Mouse (Mus musculus) CH12.LX (cell line): ENCODE results near the gene Zfp423.

Experiments used
- EP300 ChIP-seq: IDR thresholded peaks from 2 replicates; pipeline ENCODE4 v1.6.1; 2011; ENCODE audit warnings: low read length, improper control_type of control experiment
- ETS1 ChIP-seq: conservative IDR thresholded peaks from 2 replicates; pipeline ENCODE4 v1.6.1; 2012; ENCODE audit warnings: low read depth, mild to moderate bottlenecking, inconsistent platforms, low read length, improper control_type of control experiment, moderate library complexity
- MAX ChIP-seq: IDR thresholded peaks from 2 replicates; pipeline ENCODE4 v1.6.1; 2011; ENCODE audit warnings: low read length, improper control_type of control experiment
- NELFE ChIP-seq: IDR thresholded peaks from 2 replicates; pipeline ENCODE4 v1.6.1; 2011; ENCODE audit warnings: low read depth, low read length, improper control_type of control experiment
- NRF1 ChIP-seq: IDR thresholded peaks from 2 replicates; pipeline ENCODE4 v1.6.1; 2014; ENCODE audit warnings: low read depth, mild to moderate bottlenecking, inconsistent platforms, low read length, improper control_type of control experiment, moderate library complexity
- POLR2AphosphoS2 ChIP-seq: IDR thresholded peaks from 2 replicates; pipeline ENCODE4 v1.6.1; 2011; ENCODE audit warnings: low read depth, low read length, improper control_type of control experiment

DNA sequence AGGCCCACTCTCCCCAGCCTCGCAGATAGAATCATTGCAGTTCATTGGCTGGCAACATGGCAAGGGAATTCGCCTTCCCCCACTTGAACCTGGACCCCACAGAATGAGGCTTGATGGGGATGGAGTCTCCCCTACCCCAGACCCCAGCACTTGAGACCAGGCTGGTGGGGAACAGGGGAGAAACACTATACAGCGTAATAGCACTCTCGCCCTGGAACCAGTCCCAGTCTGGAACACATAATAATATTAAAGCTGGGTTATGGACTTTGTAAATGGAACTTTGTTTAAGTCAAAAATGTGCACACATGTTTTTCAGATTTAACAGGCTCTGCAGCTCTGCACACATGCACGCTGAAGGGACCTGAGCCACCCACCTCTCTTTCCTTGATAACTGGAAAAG, 54.0 kb downstream of the Zfp423 start:
- TF ChIP-seq POLR2AphosphoS2 (no peak), ETS1 (no peak), NRF1 (no peak), MAX (no peak), NELFE (no peak), EP300 (no peak)
